Comparison of ENCODE assay signal across 10 mouse cellular contexts in the genomic region with DNA sequence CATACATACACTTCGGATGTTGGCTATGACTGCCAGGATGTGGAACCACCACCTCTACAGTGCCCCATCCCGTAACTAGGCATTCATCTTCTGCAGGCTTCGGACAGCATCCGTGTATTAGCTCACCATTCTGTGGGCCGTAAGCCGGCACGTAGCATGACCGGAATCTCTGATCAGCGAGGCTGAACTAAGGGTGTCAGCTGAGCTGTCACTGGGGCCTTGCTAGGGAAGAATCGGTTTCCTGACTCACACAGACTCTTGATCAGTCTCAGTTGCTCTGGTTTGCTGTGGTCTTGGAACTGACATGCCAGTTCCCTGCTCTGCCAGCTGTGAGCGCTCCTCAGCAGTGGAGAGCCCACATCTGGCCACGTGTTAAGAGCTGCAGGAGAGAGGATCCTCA.
DNase-seq lines count a peak whose midpoint lies in the region; ATAC-seq and TF ChIP-seq lines count a peak whose summit lies in the region.
"Had no signal": no experiment of that assay in that cellular context is flagged by ENCODE, and none has a peak within 500 bp of the region (broad histone marks: within the 10 kb centered on the region; RNA-seq: fewer than 3 reads in every experiment).

No protein-coding gene starts in this region.

- H3K27ac ChIP-seq in cerebellum, adult 2 months (ENCODE audit: insufficient read depth, low read length) = 0 out of 2 replicates have a peak overlapping the region, but pooled peaks have one; percentile 9
- H3K27ac ChIP-seq in layer of hippocampus, adult 2 months = peak overlapping the region; percentile 61; the same call in 1 of the 2 replicates
- peak overlapping the region; percentile 9; the same call in 1 of the 2 replicates for H3K27ac ChIP-seq in forebrain, postnatal 0 days (ENCODE audit: low read depth, low read length)
- H3K27ac ChIP-seq in neural tube, embryonic 14.5 days (ENCODE audit: low read depth, low read length) = peak overlapping the region; percentile 55
- H3K27ac ChIP-seq: limb, embryonic 13.5 days had no signal

- TF ChIP-seq POLR2A in cerebellum, adult 2 months (IDR thresholded peaks at IDR 0.05; ENCODE audit: borderline replicate concordance, insufficient read depth, low read length) = no peak

- H3K4me1 ChIP-seq in cerebellum, adult 2 months (ENCODE audit: control insufficient read depth, insufficient read depth, low read length) = peaks cover 60% of the 10 kb centered on the region
- peaks cover 41% of the 10 kb centered on the region for H3K4me1 ChIP-seq in forebrain, postnatal 0 days (ENCODE audit: insufficient read depth)
- peaks cover 55% of the 10 kb centered on the region for H3K4me1 ChIP-seq in neural tube, embryonic 14.5 days (ENCODE audit: control insufficient read depth, insufficient read depth, low read length)

- H3K27me3 ChIP-seq in cerebellum, adult 2 months (ENCODE audit: control insufficient read depth, insufficient read depth, low read length) = no peaks in the 10 kb centered on the region
- no peaks in the 10 kb centered on the region for H3K27me3 ChIP-seq in forebrain, postnatal 0 days (ENCODE audit: insufficient read depth, low read length)
- H3K27me3 ChIP-seq in neural tube, embryonic 14.5 days (ENCODE audit: control insufficient read depth, insufficient read depth, low read length) = no peaks in the 10 kb centered on the region
- H3K27me3 ChIP-seq: limb, embryonic 13.5 days had no signal

- ATAC-seq in forebrain, postnatal 0 days = 0 out of 2 replicates have a peak, but pooled peaks have one; percentile 6
- peak; percentile 25; the same call in 1 of the 2 replicates for ATAC-seq in neural tube, embryonic 14.5 days (ENCODE audit: low read depth)

- DNase-seq in cerebellum, adult 2 months = peak in 1 of 2 experiments; percentile 33
- no peak for DNase-seq in cerebellum, adult 11-12 months
- no peak for DNase-seq in layer of hippocampus, adult 2 months (ENCODE audit: low spot score in 2 of 2)
- no peak for DNase-seq in layer of hippocampus, adult 9-11 months
- DNase-seq in forebrain, postnatal 0 days = no peak
- no peak for DNase-seq in c-Kit-positive CD71-positive TER-119-positive erythroid progenitor cells, embryonic 14.5 days (ENCODE audit: low spot score)
- no peak for DNase-seq in right cerebral cortex, postnatal 14 days
- DNase-seq: thymus, postnatal 14 days had no signal

- 33% methylated on average over 12 of the region's 12 CpGs for WGBS in cerebellum, adult 2 months
- 53% methylated on average over 12 of the region's 12 CpGs for WGBS in forebrain, postnatal 0 days
- 57% methylated on average over 12 of the region's 12 CpGs for WGBS in neural tube, embryonic 14.5 days

- no peak overlapping the region for H3K9ac ChIP-seq in forebrain, postnatal 0 days
- no peak overlapping the region for H3K9ac ChIP-seq in neural tube, embryonic 14.5 days (replicated peaks; ENCODE audit: low read depth, low read length)
- H3K9ac ChIP-seq: limb, embryonic 13.5 days had no signal

- no peaks in the 10 kb centered on the region for H3K36me3 ChIP-seq in forebrain, postnatal 0 days (ENCODE audit: insufficient read depth)
- H3K36me3 ChIP-seq in neural tube, embryonic 14.5 days (ENCODE audit: control insufficient read depth, insufficient read depth, low read length) = no peaks in the 10 kb centered on the region
- H3K36me3 ChIP-seq: limb, embryonic 13.5 days had no signal

- no peak for TF ChIP-seq CTCF in cerebellum, adult 2 months (IDR thresholded peaks at IDR 0.05; ENCODE audit: borderline replicate concordance, insufficient read depth, low read depth, low read length)
- no peak for TF ChIP-seq CTCF in layer of hippocampus, adult 2 months (conservative IDR thresholded peaks at IDR 0.05)
- no peak for TF ChIP-seq CTCF in forebrain, postnatal 0 days (IDR thresholded peaks at IDR 0.05; ENCODE audit: low read depth)

- no peaks in the 10 kb centered on the region for H3K9me3 ChIP-seq in forebrain, postnatal 0 days (ENCODE audit: low read length)
- H3K9me3 ChIP-seq in neural tube, embryonic 14.5 days (ENCODE audit: control insufficient read depth, low read length) = no peaks in the 10 kb centered on the region
- H3K9me3 ChIP-seq: limb, embryonic 13.5 days had no signal

- H3K4me3 ChIP-seq in cerebellum, adult 2 months (replicated peaks; ENCODE audit: insufficient read depth, low read depth, low read length) = no peak overlapping the region
- no peak overlapping the region for H3K4me3 ChIP-seq in layer of hippocampus, adult 2 months
- H3K4me3 ChIP-seq in forebrain, postnatal 0 days (ENCODE audit: low read depth, low read length) = no peak overlapping the region
- H3K4me3 ChIP-seq in neural tube, embryonic 14.5 days (ENCODE audit: low read depth, low read length) = no peak overlapping the region
- H3K4me3 ChIP-seq: limb, embryonic 13.5 days had no signal

- no peak overlapping the region for H3K4me2 ChIP-seq in forebrain, postnatal 0 days (ENCODE audit: low read depth)
- H3K4me2 ChIP-seq in neural tube, embryonic 14.5 days (ENCODE audit: low read depth, low read length) = no peak overlapping the region
- H3K4me2 ChIP-seq: limb, embryonic 13.5 days had no signal

Comparison
In these comparisons a context has a peak if more than half of its experiments do, and no peak if none do; other contexts are left out.
1. H3K27ac ChIP-seq: peak in every context shown above with its lines; median percentile 61 in layer of hippocampus, adult 2 months; 55 in neural tube, embryonic 14.5 days; 9 in cerebellum, adult 2 months; 9 in forebrain, postnatal 0 days.